Mouse (Mus musculus) monocyte, adult 2 months (primary cell): ENCODE data around the gene Srp54c.
"Not testable (repeated sequence)": the region's sequence is repeated elsewhere in the genome, so short reads cannot be mapped to it uniquely, and the experiment has no call there.

Experiments used
- DNase-seq, 2 experiments: peaks; one replicate each; pipeline ENCODE4 v3.0.0; 2022; ENCODE audit warnings: low spot score in 2 of 2, low read depth in 1 of 2

Gene Srp54c

DNA sequence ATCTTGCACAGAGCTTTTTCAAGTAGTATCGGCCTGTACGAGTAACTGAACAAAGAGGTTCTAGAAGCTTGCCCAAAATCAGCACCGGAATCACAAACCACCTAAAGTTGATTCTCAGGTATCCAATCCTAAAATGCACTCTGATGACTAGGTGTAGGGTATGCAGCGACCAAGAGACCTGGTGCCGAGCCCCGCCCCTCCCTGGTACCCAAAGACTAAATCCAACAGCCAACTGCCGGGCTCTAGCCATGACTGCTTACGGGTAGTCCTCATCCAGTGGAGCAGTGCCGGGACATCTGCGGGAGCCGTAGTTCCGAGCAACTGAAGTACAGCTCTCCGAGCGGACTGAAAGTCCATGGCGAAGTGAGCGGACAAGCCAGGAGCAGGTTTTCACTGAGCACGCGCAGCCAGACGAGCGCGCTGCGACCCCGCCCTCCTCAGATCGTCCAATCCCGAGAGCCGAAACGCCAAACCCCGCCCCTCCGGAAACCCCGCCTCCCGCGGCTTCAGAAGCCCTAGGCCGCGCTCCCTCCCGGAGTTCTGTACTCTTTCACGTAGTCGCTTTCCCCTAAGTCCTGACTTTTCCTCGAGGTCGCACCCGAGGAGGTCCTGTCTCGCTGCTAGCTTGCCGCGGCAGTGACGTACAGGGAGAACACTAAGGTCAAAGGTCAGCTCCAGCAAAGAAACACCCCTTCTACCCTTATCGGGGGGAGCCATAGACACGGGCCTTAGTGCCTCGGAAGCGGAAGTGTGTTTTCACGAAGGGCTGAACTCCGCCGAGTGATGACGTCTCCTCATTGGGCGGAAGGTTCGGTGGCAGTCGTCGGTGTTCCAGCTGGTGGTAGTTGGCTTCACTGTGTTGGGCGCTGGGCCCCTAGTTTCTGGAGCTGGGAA lies at the start of gene Srp54c:
TSS of gene Srp54c (plus strand) at position 543 of the 894 bp plus-strand sequence.
- not testable (repeated sequence) for DNase-seq

DNA sequence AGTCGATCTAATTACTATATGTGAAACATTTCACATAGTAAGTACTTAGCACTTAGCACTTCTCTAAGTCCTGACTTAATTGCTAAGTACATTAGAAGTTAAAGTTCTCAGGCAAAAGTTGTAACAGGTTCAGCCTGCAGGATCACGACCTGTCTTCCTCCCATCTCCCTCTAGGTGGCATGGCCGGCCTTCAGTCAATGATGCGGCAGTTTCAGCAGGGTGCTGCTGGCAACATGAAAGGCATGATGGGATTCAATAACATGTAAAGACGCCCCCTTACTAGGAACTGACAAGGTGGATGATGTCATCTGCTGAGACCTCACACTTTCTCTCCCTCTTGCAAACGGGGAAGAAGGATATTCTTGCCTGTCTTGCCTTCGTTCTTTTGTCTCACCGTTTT lies 42.3 kb upstream of the Srp54c start:
- not testable (repeated sequence) for DNase-seq

DNA sequence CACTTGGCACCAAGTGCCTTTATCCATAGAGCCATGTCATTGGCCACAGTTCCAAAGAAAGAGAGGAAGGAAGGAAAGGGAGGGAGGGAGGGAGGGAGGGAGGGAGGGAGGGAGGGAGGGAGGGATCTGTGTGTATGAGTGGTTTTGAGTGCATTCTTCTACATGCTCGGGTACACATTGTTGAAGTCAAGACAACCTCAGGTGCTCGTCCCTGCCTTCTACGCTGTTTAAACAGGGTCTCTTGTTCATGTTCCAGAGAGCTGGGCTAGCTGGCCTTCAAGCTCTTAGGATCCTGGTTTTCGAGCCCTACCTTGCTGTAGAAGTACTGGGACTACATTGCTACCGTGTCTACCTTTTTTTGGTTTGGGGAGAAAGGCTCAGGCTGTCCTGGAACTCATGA lies 40.8 kb upstream of the Srp54c start:
- not testable (repeated sequence) for DNase-seq

DNA sequence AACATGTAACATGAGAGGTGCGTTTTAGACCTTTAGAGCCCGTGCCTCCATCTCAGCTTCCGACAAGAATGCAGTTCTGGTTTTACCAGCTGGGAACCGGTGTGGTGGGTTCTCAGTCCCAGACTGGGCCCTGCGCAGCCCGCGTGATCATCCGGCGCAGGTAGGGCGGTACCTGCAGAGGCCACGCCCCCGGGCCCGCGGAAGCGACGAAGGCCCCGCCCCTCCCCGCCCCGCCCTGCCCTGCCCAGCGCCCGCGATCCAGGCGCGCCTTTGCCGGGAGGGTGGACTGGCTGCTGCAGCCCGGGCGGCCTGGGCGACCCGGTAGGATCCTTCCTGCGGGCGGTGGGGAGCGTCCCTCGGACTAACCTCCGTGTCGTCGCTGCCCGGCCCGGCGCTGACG lies 30.7 kb upstream of the Srp54c start, which contains the start of gene 1700047I17Rik2:
TSS of gene 1700047I17Rik2 (plus strand) at position 287 of the 400 bp plus-strand sequence.
- not testable (repeated sequence) for DNase-seq

DNA sequence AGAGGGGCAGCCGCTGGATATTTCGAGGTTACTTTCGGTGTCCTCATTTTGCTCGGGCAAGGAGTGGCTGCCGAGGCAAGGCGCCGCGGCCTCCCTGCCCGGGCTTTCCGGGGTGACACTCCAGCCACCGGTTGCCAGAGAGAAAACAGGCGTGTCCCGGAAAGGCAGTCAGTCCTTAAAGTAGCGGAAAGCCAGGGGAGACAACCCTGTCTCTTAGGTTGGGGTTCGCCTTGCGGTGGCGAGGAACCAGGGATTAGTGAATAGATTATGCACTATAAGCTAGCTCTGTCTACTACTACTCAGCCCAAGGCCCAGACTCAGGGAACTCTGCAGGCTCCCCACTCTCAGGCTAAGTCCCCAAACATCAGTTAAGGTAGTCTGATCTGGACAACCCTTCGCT lies 30.2 kb upstream of the Srp54c start:
- DNase-seq = not testable (repeated sequence)

DNA sequence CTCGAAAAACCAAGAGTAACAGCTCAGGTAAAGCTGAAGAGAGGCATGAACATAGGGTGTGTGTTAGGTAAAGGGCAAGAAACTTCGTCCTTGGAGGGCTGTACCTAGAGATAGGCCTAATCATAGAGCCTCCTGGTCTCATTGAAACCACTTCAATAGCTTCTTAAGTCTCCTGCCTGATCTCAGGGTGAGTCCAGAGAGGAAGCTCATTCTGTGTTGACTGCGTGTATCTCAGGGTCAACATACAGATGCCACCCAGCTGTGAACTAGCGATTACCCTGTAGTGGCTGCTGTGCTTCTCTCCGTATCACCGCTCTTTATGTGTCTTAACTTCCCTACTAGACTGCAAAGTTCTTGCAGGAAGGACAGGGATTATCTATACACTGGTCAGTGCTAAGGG lies 17.0 kb upstream of the Srp54c start:
- not testable (repeated sequence) for DNase-seq

DNA sequence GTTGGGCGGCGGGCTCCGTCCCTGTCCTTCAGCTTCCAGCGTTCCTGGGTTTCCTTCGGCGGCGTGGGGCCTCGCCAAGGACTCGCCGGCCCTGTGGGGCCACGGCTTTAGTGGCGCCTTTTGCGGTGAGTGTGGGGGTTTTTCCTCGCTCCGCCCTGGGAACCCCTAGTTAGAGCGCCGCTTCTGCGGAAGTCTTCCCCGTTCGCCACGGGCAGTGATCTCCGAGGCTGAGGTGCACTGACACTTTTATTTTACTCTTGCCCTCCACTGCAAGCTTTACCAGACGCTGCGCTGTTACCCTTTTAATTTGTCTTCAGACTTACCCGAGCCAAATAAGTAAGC lies 523 bp downstream of the Srp54c start:
- peak in 1 of 2 experiments; percentile 1 for DNase-seq

DNA sequence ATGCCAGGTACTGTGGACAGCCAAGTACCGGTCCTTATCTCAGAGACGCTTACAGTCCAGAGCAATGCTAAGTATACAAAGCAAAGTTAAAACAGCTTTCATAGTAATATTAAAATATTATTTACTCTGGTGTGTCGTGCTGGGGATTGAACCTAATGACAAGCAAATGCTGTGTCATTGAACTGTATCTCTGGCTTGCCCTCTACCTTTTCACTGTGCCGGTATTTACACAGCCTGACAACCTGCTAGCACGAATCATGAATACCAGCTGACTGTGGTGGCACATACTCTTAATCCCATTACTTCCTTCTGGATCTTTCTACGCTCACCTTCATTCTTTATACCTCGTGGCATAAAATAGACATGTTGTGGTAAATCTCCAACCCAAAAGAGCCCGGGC lies 12.3 kb downstream of the Srp54c start:
- not testable (repeated sequence) for DNase-seq

DNA sequence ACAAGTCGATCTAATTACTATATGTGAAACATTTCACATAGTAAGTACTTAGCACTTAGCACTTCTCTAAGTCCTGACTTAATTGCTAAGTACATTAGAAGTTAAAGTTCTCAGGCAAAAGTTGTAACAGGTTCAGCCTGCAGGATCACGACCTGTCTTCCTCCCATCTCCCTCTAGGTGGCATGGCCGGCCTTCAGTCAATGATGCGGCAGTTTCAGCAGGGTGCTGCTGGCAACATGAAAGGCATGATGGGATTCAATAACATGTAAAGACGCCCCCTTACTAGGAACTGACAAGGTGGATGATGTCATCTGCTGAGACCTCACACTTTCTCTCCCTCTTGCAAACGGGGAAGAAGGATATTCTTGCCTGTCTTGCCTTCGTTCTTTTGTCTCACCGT lies 32.0 kb downstream of the Srp54c start:
- DNase-seq = not testable (repeated sequence)

DNA sequence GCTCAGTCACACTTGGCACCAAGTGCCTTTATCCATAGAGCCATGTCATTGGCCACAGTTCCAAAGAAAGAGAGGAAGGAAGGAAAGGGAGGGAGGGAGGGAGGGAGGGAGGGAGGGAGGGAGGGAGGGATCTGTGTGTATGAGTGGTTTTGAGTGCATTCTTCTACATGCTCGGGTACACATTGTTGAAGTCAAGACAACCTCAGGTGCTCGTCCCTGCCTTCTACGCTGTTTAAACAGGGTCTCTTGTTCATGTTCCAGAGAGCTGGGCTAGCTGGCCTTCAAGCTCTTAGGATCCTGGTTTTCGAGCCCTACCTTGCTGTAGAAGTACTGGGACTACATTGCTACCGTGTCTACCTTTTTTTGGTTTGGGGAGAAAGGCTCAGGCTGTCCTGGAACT lies 33.4 kb downstream of the Srp54c start:
- not testable (repeated sequence) for DNase-seq

DNA sequence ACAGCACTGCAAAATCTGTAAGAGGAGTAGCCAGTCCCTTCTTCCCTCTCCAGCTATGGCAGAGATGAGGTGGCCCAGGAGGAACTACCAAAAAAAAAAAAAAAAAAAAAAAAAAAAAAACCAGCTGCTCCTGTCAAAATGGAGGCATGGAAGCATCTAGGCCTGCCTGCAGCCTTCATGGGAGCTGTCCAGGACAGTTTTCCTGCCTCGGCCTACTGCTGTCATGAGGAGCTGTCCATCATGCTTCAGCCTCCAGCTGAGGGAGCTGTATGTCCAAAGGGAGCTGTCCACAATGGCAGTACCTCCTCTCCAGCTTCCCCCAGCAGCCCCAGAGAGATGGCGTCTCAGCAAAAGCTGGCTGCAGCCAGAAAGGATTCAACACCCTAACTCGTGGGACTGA lies 42.3 kb downstream of the Srp54c start:
- no peak for DNase-seq

DNA sequence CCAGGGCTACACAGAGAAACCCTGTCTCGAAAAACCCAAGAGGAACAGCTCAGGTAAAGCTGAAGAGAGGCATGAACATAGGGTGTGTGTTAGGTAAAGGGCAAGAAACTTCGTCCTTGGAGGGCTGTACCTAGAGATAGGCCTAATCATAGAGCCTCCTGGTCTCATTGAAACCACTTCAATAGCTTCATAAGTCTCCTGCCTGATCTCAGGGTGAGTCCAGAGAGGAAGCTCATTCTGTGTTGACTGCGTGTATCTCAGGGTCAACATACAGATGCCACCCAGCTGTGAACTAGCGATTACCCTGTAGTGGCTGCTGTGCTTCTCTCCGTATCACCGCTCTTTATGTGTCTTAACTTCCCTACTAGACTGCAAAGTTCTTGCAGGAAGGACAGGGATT lies 47.6 kb downstream of the Srp54c start:
- DNase-seq = not testable (repeated sequence)

DNA sequence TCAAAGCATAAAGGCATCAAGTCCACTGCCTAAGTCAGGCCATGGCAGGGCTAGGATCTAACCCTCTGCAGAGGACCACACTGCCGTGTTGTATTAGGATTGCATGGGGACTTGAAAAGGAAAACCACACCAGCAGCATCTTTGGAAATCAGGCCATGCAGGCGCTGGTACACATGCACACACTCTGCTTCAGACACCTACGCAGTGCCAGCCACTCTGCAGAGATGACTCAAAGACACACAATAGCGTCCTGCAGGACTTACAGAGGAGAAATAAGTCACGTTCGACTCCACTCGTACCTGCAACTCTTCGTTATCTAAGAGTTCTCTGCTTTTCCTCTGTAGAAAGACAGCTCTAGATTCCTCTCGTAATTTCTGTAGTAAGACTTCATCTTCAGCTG lies 68.1 kb downstream of the Srp54c start:
- DNase-seq = no peak

DNA sequence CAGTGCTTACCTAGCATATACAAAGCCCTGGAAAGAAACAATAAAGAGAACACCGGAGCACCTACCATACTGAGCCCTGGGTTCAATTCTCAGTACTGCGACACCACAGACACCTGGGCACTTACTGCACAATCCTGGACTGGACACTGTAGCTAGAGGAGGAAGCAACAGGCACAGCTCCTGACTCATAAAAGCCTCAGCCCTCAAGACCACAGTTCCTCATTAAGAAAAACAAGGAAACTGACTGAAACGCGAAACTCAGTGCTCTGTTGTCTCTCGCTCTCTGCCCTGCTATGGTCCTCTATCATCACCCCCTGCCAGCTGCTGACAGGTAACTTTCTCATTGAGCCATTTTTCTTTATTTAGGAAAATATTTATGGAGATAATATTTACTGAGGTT lies 69.4 kb downstream of the Srp54c start, which contains the start of gene 1110008L16Rik:
TSS of gene 1110008L16Rik (plus strand) at position 242 of the 400 bp plus-strand sequence.
- peak in 1 of 2 experiments; percentile 16 for DNase-seq

DNA sequence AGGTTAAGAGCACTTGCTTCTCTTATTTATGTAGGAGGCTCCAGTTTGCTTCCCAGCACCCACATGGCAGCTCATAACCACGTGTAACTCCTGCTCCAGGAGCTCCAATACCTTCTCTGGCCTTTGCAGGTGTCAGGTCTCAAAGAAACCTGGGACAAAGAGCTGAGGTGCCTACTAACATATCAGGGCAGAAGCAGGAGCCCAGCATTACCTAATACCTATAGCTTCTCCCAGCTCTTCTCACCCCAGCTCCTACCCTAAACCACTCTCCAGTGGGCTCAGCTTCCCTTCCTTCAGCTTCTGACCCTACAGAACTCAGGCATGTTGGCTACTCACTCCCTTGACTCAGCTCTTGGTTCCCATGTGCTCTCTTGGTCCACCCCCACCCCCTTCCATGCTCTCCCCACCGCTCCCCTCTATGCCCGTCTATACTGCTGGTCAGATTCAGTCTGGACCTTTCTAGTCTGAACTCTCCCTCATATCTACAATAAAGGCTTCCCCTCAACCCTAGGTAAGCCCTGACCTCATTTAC lies 70.9 kb downstream of the Srp54c start:
- DNase-seq = no peak

DNA sequence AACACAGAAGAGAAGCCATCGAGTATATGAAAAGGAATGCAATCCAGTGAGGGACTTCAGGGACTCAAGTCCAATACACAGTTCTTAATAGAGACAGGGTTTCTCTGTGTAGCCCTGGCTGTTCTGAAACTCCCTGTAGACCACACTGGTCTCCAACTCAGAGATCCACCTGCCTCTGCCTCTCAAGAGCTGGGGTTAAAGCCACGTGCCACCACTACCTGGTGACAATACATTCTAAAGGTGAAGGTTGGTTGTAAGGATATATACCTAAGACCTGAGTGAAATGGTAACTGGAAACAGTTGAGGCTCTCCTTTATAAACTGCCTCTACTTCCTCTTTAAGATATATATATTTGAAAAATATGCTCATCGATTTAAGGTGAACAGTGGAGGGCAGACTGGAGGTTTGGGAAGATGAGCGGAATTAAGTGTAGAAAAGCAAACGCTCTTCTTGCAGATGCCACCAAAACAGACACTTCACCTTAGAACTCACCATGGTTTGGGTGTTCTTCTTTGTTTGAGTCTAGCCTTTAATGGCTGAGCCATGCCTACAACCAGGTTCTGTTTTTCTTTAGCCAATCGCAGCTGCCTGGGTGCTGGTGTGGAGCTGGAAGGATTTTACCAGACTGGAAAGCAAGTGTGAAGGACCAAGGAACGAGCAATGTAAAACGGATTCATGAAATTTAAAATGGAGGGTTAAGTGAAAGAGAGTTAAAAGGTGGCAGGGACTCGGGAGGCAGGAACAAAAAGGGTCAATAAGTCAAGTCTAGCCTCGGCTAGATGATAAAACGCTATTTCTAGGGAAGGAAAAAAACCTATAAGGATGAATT lies 71.7 kb downstream of the Srp54c start:
- no peak for DNase-seq

DNA sequence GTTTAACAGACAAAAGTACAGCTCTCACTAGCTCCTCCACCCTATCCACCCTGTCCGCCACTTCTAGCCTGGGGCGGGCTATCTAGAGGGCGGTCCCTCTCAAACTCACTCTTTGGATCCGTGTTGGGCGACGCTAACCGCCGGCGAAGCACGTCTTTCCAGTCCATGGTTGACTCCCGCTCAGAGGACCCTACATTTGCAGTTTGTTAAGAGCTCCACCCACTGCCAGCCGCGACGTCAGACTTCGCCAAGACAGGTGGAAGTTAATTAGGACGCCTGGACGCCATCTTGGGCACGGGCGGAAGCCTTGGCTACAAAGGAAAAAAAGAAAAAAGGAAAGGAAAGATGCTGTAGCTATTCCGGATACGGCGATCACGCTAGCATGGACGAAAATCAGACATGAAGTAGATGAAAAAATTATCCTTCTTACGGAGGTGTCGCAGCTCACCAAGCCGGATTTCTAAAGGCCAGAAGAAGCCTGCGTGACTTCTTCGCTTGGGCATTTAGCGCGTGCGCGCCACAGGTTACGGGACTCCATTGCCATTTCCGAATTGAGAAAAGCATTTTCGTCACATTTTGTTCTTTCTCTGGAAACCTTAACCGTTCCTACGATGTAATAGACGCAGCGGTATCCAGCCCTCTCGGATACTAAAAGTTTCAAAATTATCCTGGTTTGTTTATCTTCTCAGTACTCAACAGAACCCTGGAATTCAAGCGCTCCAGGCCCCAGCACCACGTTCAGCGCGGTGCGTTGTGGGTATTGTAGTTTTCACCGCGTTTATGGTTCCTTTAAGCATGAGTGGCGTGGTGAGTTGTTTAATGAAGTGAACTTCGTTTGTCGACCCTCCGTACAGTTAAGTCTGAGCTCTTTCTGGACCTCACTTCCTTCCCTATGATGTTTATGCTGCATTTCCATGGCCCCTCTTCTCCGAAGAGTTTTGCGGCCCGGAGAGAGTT lies 72.8 kb downstream of the Srp54c start, which contains the start of gene Ppp2r3c:
TSS of gene Ppp2r3c (minus strand) at position 514 of the 957 bp plus-strand sequence.
- peak; percentile 72 to 85 for DNase-seq

DNA sequence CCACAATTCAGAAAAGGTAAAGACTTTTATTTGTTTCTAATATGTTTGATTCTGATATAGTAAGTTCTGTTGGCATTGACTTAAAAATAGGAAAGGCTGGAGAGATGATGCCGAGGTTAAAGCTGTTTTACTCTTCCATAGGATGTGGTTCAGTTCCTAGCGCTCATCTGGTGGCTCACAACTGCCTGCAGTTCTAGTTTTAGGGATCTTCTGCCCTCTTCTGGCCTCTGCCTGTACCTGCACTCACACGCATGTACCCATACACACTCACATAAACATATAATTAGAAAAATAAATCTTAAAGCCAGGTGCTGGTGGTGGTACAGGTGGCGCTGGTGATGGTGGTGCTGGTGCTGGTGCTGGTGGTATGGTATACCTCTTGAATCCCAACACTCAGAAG lies 76.4 kb downstream of the Srp54c start:
- DNase-seq = no peak

DNA sequence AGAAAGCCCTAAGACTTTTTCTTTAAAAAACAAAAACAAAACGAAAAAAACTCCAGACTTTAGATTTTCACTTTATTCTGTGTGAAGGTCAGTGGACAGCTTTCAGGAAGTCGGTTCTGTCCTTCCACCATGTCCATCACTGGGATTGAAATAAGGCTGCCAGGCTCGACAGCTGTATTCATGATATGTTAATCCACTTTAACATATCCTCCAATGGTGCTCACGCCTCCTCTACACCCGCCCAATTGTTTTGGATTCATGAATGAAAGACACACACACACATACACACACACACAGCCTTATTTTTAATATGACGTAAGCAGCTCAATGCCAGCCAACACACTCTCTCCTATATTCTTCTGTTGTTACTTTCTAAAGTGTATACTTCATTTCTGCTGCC lies 77.6 kb downstream of the Srp54c start:
- no peak for DNase-seq

DNA sequence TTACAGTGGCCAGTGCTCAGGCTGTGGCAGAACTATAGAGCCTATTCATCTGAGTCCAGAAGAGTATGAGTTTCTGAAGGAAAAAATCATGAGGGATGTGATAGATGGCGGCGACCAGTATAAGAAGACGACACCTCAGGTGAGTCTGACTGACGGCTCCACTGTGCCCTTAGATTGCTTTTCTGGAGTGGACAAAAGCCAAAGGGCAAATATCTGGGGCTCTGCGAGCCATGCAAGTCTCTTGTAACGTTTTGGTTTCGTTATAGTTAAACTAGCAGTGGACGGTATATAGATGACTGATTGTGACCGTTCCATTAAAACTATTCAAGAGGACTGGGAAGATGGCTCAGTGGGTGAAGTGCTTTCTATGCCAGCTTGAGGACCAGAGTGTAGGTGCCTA lies 78.8 kb downstream of the Srp54c start:
- DNase-seq = no peak
